Mouse (Mus musculus): ENCODE results near the gene B4galt4.

- TF ChIP-seq CTCF (IDR thresholded peaks at IDR 0.05; ENCODE audit: control insufficient read depth, insufficient read depth, insufficient replicate concordance, low read depth, low read length) (no peak), POLR2A (IDR thresholded peaks at IDR 0.05; ENCODE audit: control insufficient read depth, low read depth, low read length) (0 out of 2 replicates have a peak, but pooled peaks have one; percentile 17)
These were observed 41.5 kb upstream of the B4galt4 start for GRCm38 (mm10) chr16:38700392-38701162.
